Mouse (Mus musculus) heart, embryonic 14.5 days (tissue): ENCODE results near the gene Btbd1. TPM values are rescaled to one million over a fixed set of nuclear protein-coding genes. Genes with fewer than 3 reads are reported as not detected.
A peak's percentile ranks its signal among the peaks of the same experiment; 100 is the strongest.

Experiments used
- ATAC-seq: fragments of 200-750 bp; cut with Nextera tagmentation; 2 replicates; pipeline ENCODE4 v1.8.0; 2017; ENCODE audit warnings: low read depth, moderate TSS enrichment; ENCODE audit not compliant: insufficient number of reproducible peaks, insufficient read depth, low FRiP score
- H3K27ac ChIP-seq, 2 experiments: fragments of 200-500 bp in 1 of 2; fragments of 300-500 bp in 1 of 2; sonication (generic) in 1 of 2; replicated peaks in 1 of 2; 2 replicates each; pipeline ENCODE4 v1.5.1; 2012 to 2014; ENCODE audit warnings: low read depth in 2 of 2, low read length in 2 of 2, control low read depth in 1 of 2, mild to moderate bottlenecking in 1 of 2, mixed read lengths in 1 of 2; ENCODE audit not compliant: control insufficient read depth in 1 of 2, insufficient read depth in 1 of 2
- H3K27me3 ChIP-seq: fragments of 300-500 bp; sonication (generic); 2 replicates; pipeline ENCODE4 v1.6.1; 2014; ENCODE audit warnings: mild to moderate bottlenecking, low read length, control low read depth; ENCODE audit not compliant: control insufficient read depth, insufficient read depth
- H3K36me3 ChIP-seq: fragments of 300-500 bp; sonication (generic); 2 replicates; pipeline ENCODE4 v1.6.1; 2014; ENCODE audit warnings: mild to moderate bottlenecking, control low read depth, low read length, mixed read lengths; ENCODE audit not compliant: control insufficient read depth, insufficient read depth
- H3K4me1 ChIP-seq, 2 experiments: fragments of 200-500 bp in 1 of 2; fragments of 300-500 bp in 1 of 2; sonication (generic) in 1 of 2; 2 replicates each; pipeline ENCODE4 v1.6.1; 2012 to 2014; ENCODE audit warnings: low read length in 2 of 2, control low read depth in 1 of 2, mixed read lengths in 1 of 2; ENCODE audit not compliant: control insufficient read depth in 2 of 2, insufficient read depth in 2 of 2
- H3K4me2 ChIP-seq: fragments of 300-500 bp; sonication (generic); 2 replicates; pipeline ENCODE4 v1.6.1; 2014; ENCODE audit warnings: mild to moderate bottlenecking, low read length
- H3K4me3 ChIP-seq, 2 experiments: fragments of 200-500 bp in 1 of 2; fragments of 300-500 bp in 1 of 2; sonication (generic) in 1 of 2; 2 replicates each; pipeline ENCODE4 v1.5.1; 2012 to 2014; ENCODE audit warnings: low read length in 2 of 2, mild to moderate bottlenecking in 2 of 2, control low read depth in 1 of 2, low read depth in 1 of 2, moderate library complexity in 1 of 2; ENCODE audit not compliant: control insufficient read depth in 1 of 2, insufficient read depth in 1 of 2
- H3K9ac ChIP-seq: fragments of 300-500 bp; sonication (generic); 2 replicates; pipeline ENCODE4 v1.6.1; 2014; ENCODE audit warnings: mild to moderate bottlenecking, low read length
- H3K9me3 ChIP-seq: fragments of 300-500 bp; sonication (generic); 2 replicates; pipeline ENCODE4 v1.6.1; 2016; ENCODE audit warnings: low read length, control low read depth; ENCODE audit not compliant: control insufficient read depth
- WGBS: fragments of 180-500 bp; shearing (Covaris S2); extraction: QIAGEN DNeasy Blood & Tissue Kit; methylation state at CpG from one replicate; pipeline ENCODE4 v1.1.7; 2014; 5-methylcytosine and 5-hydroxymethylcytosine counted together
- polyA plus RNA-seq: library from polyadenylated mRNA; unstranded; fragments of >200 nt; fragmentation: Nextera tagmentation; extraction: Ambion mirVana; gene quantifications from 2 replicates; pipeline ENCODE4 v1.2.1, GENCODE M21; 2014

Gene Btbd1
- polyA plus RNA-seq, 1 experiment from 2014 or later = 130 TPM

- WGBS = under 1% methylated on average over 64 of the region's 91 CpGs
- Histone ChIP-seq H3K36me3 (no peaks in the 10 kb centered on the region), H3K9me3 (no peaks in the 10 kb centered on the region), H3K4me2 (peak overlapping the region; percentile 94), H3K9ac (peak overlapping the region; percentile 95), H3K4me3 (peak overlapping the region; percentile 80 to 85), H3K4me1 (peaks cover 8 to 44% of the 10 kb centered on the region in 2 experiments), H3K27ac (peak overlapping the region; percentile 97 to 98), H3K27me3 (no peaks in the 10 kb centered on the region)
- ATAC-seq = peak; percentile 59
Measured at GRCm38 (mm10) chr7:81828681-81829378, 401 bp downstream of the Btbd1 start.

- peak overlapping the region; percentile 94 for H3K4me2 ChIP-seq
- peak overlapping the region; percentile 80 to 85 for H3K4me3 ChIP-seq
- H3K27me3 ChIP-seq = no peaks in the 10 kb centered on the region
- H3K36me3 ChIP-seq = no peaks in the 10 kb centered on the region
- 21% methylated on average over 17 of the region's 17 CpGs for WGBS
- H3K9ac ChIP-seq = peak overlapping the region; percentile 95
- H3K9me3 ChIP-seq = no peaks in the 10 kb centered on the region
- no peak for ATAC-seq
- H3K27ac ChIP-seq = peak overlapping the region; percentile 97 to 98
- H3K4me1 ChIP-seq = peaks cover 8 to 44% of the 10 kb centered on the region in 2 experiments
Measured at GRCm38 (mm10) chr7:81827806-81828667, 1.2 kb downstream of the Btbd1 start.

- H3K4me3 ChIP-seq = peak overlapping the region in 1 of 2 experiments; percentile 6; a peak in 1 of 4 replicates
- no peaks in the 10 kb centered on the region for H3K9me3 ChIP-seq
- H3K27ac ChIP-seq = peak overlapping the region; percentile 1 to 58; a peak in 3 of 4 replicates
- H3K36me3 ChIP-seq = no peaks in the 10 kb centered on the region
- peaks cover 8 to 44% of the 10 kb centered on the region in 2 experiments for H3K4me1 ChIP-seq
- no peaks in the 10 kb centered on the region for H3K27me3 ChIP-seq
- peak overlapping the region; percentile 55 for H3K4me2 ChIP-seq
- WGBS = 0% methylated on average over 3 of the region's 3 CpGs
- no peak for ATAC-seq
- peak overlapping the region; percentile 14; the same call in 1 of the 2 replicates for H3K9ac ChIP-seq
Measured at GRCm38 (mm10) chr7:81825381-81825780, 3.9 kb downstream of the Btbd1 start.

- Histone ChIP-seq H3K9me3 (no peaks in the 10 kb centered on the region), H3K4me3 (no peak overlapping the region), H3K27me3 (no peaks in the 10 kb centered on the region), H3K4me2 (peak overlapping the region; percentile 55), H3K27ac (no peak overlapping the region), H3K4me1 (peaks cover 6 to 41% of the 10 kb centered on the region in 2 experiments), H3K9ac (peak overlapping the region; percentile 25; the same call in 1 of the 2 replicates), H3K36me3 (no peaks in the 10 kb centered on the region)
- ATAC-seq = no peak
- WGBS = 52% methylated on average over 3 of the region's 3 CpGs
Measured at GRCm38 (mm10) chr7:81824906-81825305, 4.3 kb downstream of the Btbd1 start.

GRCm38 (mm10) chr7:81806067-81806466 lies 23.2 kb downstream of the Btbd1 start:
- ATAC-seq = no peak
- H3K4me1 ChIP-seq = peaks cover 4 to 6% of the 10 kb centered on the region in 2 experiments; a peak in 3 of 4 replicates
- H3K9ac ChIP-seq = no peak overlapping the region
- H3K9me3 ChIP-seq = no peaks in the 10 kb centered on the region
- 30% methylated on average over 5 of the region's 5 CpGs for WGBS
- H3K27me3 ChIP-seq = no peaks in the 10 kb centered on the region
- H3K27ac ChIP-seq = peak overlapping the region in 1 of 2 experiments; percentile 49; a peak in 2 of 4 replicates
- H3K4me3 ChIP-seq = no peak overlapping the region
- H3K4me2 ChIP-seq = no peak overlapping the region
- peaks cover 29% of the 10 kb centered on the region for H3K36me3 ChIP-seq

- Histone ChIP-seq H3K36me3 (peaks cover 41% of the 10 kb centered on the region), H3K9ac (peak within 1 kb of the TSS; percentile 81), H3K4me1 (peaks cover 2 to 10% of the 10 kb centered on the region in 2 experiments), H3K9me3 (no peaks in the 10 kb centered on the region), H3K4me2 (peak within 1 kb of the TSS; percentile 88), H3K27me3 (no peaks in the 10 kb centered on the region), H3K27ac (peak within 1 kb of the TSS; percentile 93 to 95), H3K4me3 (peak within 1 kb of the TSS; percentile 55 to 60)
- WGBS = under 1% methylated on average over 35 of the region's 38 CpGs
- peak; percentile 90 for ATAC-seq
Measured at GRCm38 (mm10) chr7:81789095-81789757, 40.0 kb downstream of the Btbd1 start, which contains the start of gene 3110040N11Rik. Gene 3110040N11Rik (minus strand): TSS chr7:81789478.

GRCm38 (mm10) chr7:81788536-81788935 lies 40.7 kb downstream of the Btbd1 start:
- no peak for ATAC-seq
- Histone ChIP-seq H3K27me3 (no peaks in the 10 kb centered on the region), H3K27ac (peak overlapping the region; percentile 93 to 95), H3K9ac (peak overlapping the region; percentile 81), H3K4me3 (peak overlapping the region; percentile 55 to 60), H3K9me3 (no peaks in the 10 kb centered on the region), H3K4me1 (peaks cover 2 to 10% of the 10 kb centered on the region in 2 experiments), H3K4me2 (peak overlapping the region; percentile 88), H3K36me3 (peaks cover 35% of the 10 kb centered on the region)
- WGBS = 5% methylated on average over 5 of the region's 5 CpGs
